Mouse (Mus musculus) liver, embryonic 13.5 days (tissue): Measurements from ENCODE around the gene Rspo3. TPM values are rescaled to one million over a fixed set of nuclear protein-coding genes. Genes with fewer than 3 reads are reported as not detected.
A peak's percentile ranks its signal among the peaks of the same experiment; 100 is the strongest.

Experiments
- ATAC-seq: fragments of 200-750 bp; cut with Nextera tagmentation; 2 replicates; pipeline ENCODE4 v1.8.0; 2017; ENCODE audit warnings: low read depth, mild to moderate bottlenecking, moderate number of reproducible peaks, moderate library complexity
- DNase-seq: peaks from one replicate; pipeline ENCODE4 v3.0.0; 2022
- H3K27ac ChIP-seq: fragments of 300-500 bp; sonication (generic); 2 replicates; pipeline ENCODE4 v1.5.1; 2015; ENCODE audit warnings: moderate library complexity, mild to moderate bottlenecking, inconsistent platforms
- H3K27me3 ChIP-seq: fragments of 300-500 bp; sonication (generic); 2 replicates; pipeline ENCODE4 v1.6.1; 2015; ENCODE audit warnings: mild to moderate bottlenecking, inconsistent platforms
- H3K36me3 ChIP-seq: fragments of 300-500 bp; sonication (generic); 2 replicates; pipeline ENCODE4 v1.6.1; 2015; ENCODE audit warnings: mild to moderate bottlenecking, inconsistent platforms
- H3K4me1 ChIP-seq: fragments of 300-500 bp; sonication (generic); replicated peaks from 2 replicates; pipeline ENCODE4 v1.6.1; 2015; ENCODE audit warnings: inconsistent platforms
- H3K4me2 ChIP-seq: fragments of 300-500 bp; sonication (generic); 2 replicates; pipeline ENCODE4 v1.6.1; 2015; ENCODE audit warnings: inconsistent platforms, mild to moderate bottlenecking, moderate library complexity
- H3K4me3 ChIP-seq: fragments of 300-500 bp; sonication (generic); replicated peaks from 2 replicates; pipeline ENCODE4 v1.5.1; 2015; ENCODE audit warnings: mild to moderate bottlenecking, inconsistent platforms
- H3K9ac ChIP-seq: fragments of 300-500 bp; sonication (generic); 2 replicates; pipeline ENCODE4 v1.6.1; 2015; ENCODE audit warnings: mild to moderate bottlenecking, inconsistent platforms
- H3K9me3 ChIP-seq: fragments of 300-500 bp; sonication (generic); replicated peaks from 2 replicates; pipeline ENCODE4 v1.6.1; 2016; ENCODE audit warnings: inconsistent platforms
- WGBS: fragments of 180-500 bp; shearing (Covaris S2); methylation state at CpG from one replicate; pipeline ENCODE4 v1.1.7; 2015; ENCODE audit not compliant: insufficient replicate concordance; 5-methylcytosine and 5-hydroxymethylcytosine counted together
- polyA plus RNA-seq: library from polyadenylated mRNA; unstranded; fragments of >200 nt; fragmentation: Nextera tagmentation; extraction: Ambion mirVana; gene quantifications from 2 replicates; pipeline ENCODE4 v1.2.1, GENCODE M21; 2015

Rspo3 gene
- polyA plus RNA-seq, 1 experiment from 2014 or later: 4.0 TPM

DNA sequence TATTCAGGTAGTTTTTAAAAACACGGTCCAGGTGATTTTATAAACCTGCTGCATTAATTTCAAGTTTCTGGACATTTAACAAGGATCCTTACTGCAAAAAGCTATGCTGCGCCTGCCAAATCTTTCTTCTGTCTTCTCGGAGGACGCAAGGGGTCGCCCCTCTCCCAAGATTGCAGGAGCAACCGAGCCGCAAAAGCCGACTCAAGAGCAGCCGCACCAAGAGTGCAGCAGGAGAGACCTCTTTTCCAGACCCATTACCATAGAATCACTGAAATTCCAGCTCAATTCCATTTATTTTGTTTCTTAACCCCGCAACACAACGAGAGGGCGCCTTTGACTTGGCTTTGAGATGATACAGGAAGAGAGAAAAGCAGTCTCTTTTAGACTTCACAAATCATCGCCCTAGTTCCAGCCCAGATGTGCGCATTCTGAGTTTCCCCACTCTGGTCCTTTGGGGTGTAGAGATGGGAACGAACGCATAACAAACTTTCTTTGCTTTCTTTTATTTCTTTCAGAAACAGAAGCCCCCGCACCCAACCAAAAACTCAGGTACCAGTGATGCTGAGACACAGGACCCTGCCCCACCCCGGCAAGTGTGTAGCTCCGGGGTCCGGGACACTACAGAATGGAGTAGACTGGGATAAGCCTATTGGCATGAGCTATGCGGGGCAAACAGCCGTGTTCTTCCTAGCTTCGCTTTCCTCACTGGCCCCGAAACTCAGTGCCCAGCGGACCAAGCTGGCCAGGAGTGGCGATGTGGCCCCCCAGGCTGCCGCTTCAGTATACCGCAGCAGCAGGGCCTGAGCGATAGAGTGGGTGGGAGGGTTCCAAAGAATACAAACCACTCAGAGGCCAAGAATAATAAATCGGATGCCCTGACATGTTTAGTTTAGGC is 2.6 kb downstream of the Rspo3 start:
- Histone ChIP-seq H3K27me3 (peaks cover 53% of the 10 kb centered on the region), H3K9me3 (no peaks in the 10 kb centered on the region), H3K27ac (no peak overlapping the region), H3K4me2 (peak overlapping the region; percentile 65), H3K4me1 (no peaks in the 10 kb centered on the region), H3K9ac (no peak overlapping the region; the same call in 1 of the 2 replicates), H3K4me3 (peak overlapping the region; percentile 52), H3K36me3 (no peaks in the 10 kb centered on the region)
- WGBS: 2% methylated on average over 30 of the region's 30 CpGs
- ATAC-seq (no peak), DNase-seq (no peak)

DNA sequence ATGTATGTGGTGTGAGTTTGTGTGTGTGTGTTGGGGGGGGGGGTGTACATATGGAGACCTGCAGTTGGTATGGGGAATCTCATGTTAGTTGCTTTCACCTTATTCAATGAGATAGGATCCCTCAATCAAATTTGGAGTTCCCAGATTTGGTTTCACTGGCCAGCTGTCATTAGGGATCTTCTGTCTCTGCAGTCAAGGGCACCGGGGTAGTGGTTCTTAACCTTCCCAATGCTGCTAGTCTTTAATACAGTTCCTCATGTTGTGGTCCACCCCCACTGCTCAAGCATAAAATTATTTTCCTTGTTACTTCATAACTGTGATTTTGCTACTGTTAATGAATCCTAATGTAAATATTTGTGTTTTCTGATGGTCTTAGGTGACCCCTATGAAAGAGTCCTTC is 22.1 kb downstream of the Rspo3 start:
- Histone ChIP-seq H3K9me3 (no peaks in the 10 kb centered on the region), H3K9ac (no peak overlapping the region), H3K4me1 (no peaks in the 10 kb centered on the region), H3K36me3 (no peaks in the 10 kb centered on the region), H3K4me2 (no peak overlapping the region), H3K4me3 (no peak overlapping the region), H3K27ac (no peak overlapping the region), H3K27me3 (no peaks in the 10 kb centered on the region)
- no peak for DNase-seq
- 61% methylated on average over 1 of the region's 1 CpGs for WGBS
- ATAC-seq: no peak

DNA sequence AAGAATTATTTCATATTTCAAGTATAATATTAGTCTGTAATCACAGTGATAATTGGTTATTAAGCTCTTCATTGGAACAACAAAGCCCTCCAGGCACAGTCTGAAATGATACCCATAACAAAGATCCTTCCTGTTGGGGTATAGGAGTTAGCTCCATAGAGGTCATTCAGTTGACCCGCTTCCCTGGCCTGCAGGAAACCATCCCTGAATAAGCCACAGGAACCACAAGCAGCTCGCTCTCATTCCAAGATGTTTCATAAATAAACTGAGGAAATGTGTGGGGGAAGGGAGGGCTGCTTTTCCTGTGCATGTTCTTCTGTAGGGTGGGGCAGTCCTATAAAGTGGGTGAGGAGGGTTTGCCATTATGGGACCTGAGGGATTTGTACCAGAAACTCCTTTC is 27.5 kb downstream of the Rspo3 start:
- Histone ChIP-seq H3K4me3 (no peak overlapping the region), H3K9me3 (no peaks in the 10 kb centered on the region), H3K4me2 (no peak overlapping the region), H3K4me1 (no peaks in the 10 kb centered on the region), H3K27ac (no peak overlapping the region), H3K36me3 (no peaks in the 10 kb centered on the region), H3K27me3 (no peaks in the 10 kb centered on the region), H3K9ac (no peak overlapping the region)
- 33% methylated on average over 2 of the region's 2 CpGs for WGBS
- ATAC-seq (no peak), DNase-seq (no peak)

DNA sequence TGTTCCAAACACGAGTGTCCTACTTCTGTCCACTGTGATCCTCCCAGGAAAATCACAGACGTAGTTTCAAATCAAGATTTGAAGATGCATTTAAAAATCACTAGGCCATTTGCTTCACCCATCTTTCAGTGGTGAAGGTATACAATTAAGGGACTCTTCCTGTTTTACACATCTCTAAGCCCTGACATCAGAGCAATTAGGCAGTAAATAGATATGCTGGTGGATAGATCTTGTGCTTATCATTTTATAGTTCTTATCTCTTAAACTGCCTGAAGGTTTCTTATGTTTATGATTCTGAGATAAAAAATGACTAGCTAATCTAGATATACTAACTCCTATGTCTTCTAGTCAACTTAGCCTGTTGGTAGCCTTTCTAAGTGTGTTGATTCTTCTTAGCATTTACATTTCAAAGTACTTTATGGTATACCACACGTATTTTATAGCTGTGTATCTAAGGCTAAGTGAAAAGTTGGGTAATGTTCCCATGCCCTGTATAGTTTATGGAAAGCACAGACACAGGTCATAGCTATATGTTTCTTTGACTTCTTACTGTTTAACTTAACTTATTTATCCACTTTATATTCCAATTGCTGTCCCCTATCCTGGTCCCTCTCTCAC is 38.4 kb downstream of the Rspo3 start:
- Histone ChIP-seq H3K27me3 (no peaks in the 10 kb centered on the region), H3K4me2 (no peak overlapping the region), H3K36me3 (no peaks in the 10 kb centered on the region), H3K27ac (no peak overlapping the region), H3K9ac (no peak overlapping the region), H3K4me3 (no peak overlapping the region), H3K4me1 (no peaks in the 10 kb centered on the region), H3K9me3 (no peaks in the 10 kb centered on the region)
- ATAC-seq (no peak), DNase-seq (no peak)
- WGBS: 61% methylated on average over 3 of the region's 3 CpGs

DNA sequence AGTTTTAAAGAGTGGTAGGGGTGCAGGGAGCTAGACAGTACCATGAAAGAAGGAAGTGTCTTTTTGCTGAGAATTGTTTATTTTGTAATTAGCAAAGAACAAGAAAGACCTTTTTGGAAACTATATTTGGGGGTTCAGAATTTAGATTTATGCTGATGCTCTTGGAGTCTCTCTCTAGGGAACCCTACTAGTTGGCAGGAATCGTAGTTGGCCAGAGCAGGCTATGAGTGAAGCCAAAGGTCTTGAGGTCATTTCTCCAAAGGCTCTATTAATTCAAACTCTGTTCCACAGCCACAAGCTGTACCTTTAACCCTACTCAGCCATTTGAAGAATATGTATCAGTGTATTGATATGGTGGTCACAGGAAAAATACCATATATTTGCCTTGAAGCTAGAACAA is 41.7 kb downstream of the Rspo3 start:
- 69% methylated on average over 1 of the region's 1 CpGs for WGBS
- Histone ChIP-seq H3K9me3 (no peaks in the 10 kb centered on the region), H3K36me3 (no peaks in the 10 kb centered on the region), H3K9ac (no peak overlapping the region), H3K4me2 (no peak overlapping the region), H3K27ac (no peak overlapping the region), H3K4me1 (no peaks in the 10 kb centered on the region), H3K27me3 (no peaks in the 10 kb centered on the region), H3K4me3 (no peak overlapping the region)
- ATAC-seq (no peak), DNase-seq (no peak)

DNA sequence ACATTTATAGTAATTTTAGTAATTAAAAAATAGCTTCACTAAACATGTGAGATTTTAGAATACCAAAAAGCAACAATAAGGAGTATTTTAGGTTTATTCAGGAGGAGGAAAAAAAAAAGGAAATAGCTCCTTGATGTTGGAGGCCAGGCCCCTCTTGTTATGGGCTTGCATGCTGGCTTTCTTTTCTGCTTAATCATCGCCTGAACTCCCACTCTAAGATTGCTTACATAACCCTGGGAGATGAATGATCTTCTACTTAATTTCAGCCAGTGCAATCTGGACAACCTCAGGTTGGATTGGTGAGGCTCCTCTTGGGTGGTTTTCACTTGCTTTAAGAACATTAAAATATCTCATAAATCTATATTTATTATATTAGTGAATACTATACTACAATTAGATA is 54.7 kb downstream of the Rspo3 start:
- Histone ChIP-seq H3K27me3 (no peaks in the 10 kb centered on the region), H3K4me1 (no peaks in the 10 kb centered on the region), H3K4me2 (no peak overlapping the region), H3K9me3 (no peaks in the 10 kb centered on the region), H3K9ac (no peak overlapping the region), H3K4me3 (no peak overlapping the region), H3K36me3 (no peaks in the 10 kb centered on the region), H3K27ac (no peak overlapping the region)
- WGBS: 29% methylated on average over 1 of the region's 1 CpGs
- ATAC-seq: no peak
- no peak for DNase-seq

DNA sequence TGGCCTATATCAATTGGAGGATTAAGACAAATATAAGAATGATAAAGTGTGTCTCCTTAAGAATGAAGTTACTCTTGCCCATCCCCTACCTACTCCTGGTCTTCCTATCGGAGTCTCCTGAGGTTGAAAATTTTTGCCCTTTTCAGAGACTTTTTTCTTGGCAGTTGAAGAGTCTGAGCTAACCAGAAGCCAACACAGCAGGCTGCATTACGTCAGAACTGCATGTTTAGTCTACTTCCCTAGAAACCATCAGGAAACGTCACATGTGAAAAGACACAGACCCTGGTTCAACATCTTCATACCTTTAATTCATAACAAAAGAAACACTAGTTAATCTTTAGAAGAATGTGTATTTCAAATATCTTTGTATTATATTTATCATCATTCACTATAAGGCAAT is 56.3 kb downstream of the Rspo3 start:
- WGBS: 39% methylated on average over 3 of the region's 3 CpGs
- H3K4me3 ChIP-seq: no peak overlapping the region
- no peaks in the 10 kb centered on the region for H3K4me1 ChIP-seq
- no peaks in the 10 kb centered on the region for H3K27me3 ChIP-seq
- no peak overlapping the region for H3K27ac ChIP-seq
- ATAC-seq: no peak
- no peak for DNase-seq
- H3K9me3 ChIP-seq: no peaks in the 10 kb centered on the region
- H3K36me3 ChIP-seq: no peaks in the 10 kb centered on the region
- no peak overlapping the region for H3K9ac ChIP-seq
- no peak overlapping the region for H3K4me2 ChIP-seq

DNA sequence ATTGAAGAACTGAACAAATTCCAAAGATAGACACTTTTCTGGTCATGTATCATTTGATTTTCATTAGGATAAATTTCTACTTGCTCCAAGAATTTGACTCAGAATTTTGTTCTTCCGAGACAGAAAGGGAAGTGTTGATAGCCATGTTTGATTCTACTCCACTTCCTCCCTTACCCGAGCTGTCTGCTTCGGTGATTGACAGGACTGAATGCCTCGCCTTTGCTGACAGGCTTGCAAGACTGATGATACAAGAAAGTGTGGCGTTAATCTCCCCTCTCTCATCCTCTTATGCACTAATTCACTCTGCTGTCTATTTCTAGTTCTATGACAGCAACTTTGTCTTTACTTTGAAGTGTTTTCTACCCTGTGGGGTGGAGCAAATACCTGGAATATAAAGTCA is 65.2 kb downstream of the Rspo3 start:
- 22% methylated on average over 5 of the region's 5 CpGs for WGBS
- H3K9ac ChIP-seq: no peak overlapping the region
- H3K27me3 ChIP-seq: no peaks in the 10 kb centered on the region
- H3K4me3 ChIP-seq: no peak overlapping the region
- H3K9me3 ChIP-seq: no peaks in the 10 kb centered on the region
- DNase-seq: no peak
- ATAC-seq: no peak
- H3K27ac ChIP-seq: no peak overlapping the region
- no peaks in the 10 kb centered on the region for H3K4me1 ChIP-seq
- no peak overlapping the region for H3K4me2 ChIP-seq
- H3K36me3 ChIP-seq: no peaks in the 10 kb centered on the region

DNA sequence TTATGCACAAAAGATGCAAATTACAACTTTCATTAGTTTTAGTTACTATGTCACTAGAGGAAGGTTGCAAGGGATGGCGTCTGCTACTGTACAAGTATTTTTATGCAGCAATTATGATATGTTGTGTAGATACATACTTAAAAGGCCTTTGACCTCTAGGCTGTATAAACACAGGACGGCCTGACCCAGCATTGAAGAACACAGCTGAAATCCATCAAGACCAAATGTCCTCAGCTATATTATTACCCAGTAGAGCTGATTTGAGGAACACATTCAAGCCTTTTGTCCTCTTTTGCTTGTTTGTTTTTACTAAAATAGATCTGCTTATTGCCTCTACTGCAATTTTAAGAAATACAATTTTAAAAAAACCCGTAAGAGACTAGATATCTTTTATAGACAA is 75.6 kb downstream of the Rspo3 start:
- Histone ChIP-seq H3K9me3 (no peaks in the 10 kb centered on the region), H3K9ac (no peak overlapping the region), H3K36me3 (no peaks in the 10 kb centered on the region), H3K4me3 (no peak overlapping the region), H3K27me3 (no peaks in the 10 kb centered on the region), H3K4me2 (no peak overlapping the region), H3K27ac (no peak overlapping the region), H3K4me1 (no peaks in the 10 kb centered on the region)
- DNase-seq (no peak), ATAC-seq (no peak)
- WGBS: 55% methylated on average over 3 of the region's 3 CpGs

DNA sequence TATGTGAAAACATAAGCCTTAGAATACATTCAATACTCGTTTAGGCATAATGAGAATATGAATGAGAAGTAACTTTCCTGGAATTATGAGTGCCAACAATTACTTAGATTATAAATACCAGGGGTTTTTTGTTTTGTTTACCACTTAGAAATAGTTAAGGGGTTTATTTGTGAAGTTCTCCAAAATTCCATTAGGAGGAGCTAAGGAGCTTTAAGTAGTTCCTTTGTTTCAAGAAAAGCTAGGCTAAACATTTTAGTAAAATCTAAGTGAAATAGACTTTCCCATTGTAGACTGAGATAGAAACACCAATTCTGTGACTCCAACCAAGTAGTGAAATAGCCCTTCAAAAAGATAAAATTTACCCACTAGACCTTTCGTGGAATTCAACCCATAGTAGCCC is 76.0 kb downstream of the Rspo3 start:
- Histone ChIP-seq H3K4me1 (no peaks in the 10 kb centered on the region), H3K4me2 (no peak overlapping the region), H3K9me3 (no peaks in the 10 kb centered on the region), H3K4me3 (no peak overlapping the region), H3K36me3 (no peaks in the 10 kb centered on the region), H3K27ac (no peak overlapping the region), H3K27me3 (no peaks in the 10 kb centered on the region), H3K9ac (no peak overlapping the region)
- 34% methylated on average over 2 of the region's 2 CpGs for WGBS
- no peak for DNase-seq
- no peak for ATAC-seq

DNA sequence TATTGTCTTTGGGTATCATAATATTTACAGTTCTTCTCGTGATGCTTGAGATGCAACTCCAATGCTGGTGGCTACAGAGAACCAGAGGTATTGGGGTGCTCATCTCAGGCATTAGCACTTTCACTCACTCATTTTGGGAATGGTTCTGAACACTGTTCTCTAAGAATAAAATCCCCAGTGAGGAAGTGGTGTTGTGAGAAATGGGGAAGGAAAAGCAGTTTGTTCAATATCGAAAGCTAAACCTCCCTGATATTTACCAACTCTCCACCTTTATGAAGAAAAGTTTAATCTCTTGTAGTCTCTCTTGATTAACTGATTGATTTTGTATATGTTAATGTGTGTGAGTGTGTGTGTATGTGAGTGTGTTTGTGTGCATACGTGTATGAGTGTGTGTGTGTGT is 90.6 kb downstream of the Rspo3 start:
- H3K9me3 ChIP-seq: no peaks in the 10 kb centered on the region
- no peak overlapping the region for H3K4me2 ChIP-seq
- no peak overlapping the region for H3K27ac ChIP-seq
- 49% methylated on average over 3 of the region's 3 CpGs for WGBS
- no peak overlapping the region for H3K9ac ChIP-seq
- H3K27me3 ChIP-seq: no peaks in the 10 kb centered on the region
- ATAC-seq (no peak), DNase-seq (no peak)
- no peaks in the 10 kb centered on the region for H3K4me1 ChIP-seq
- H3K4me3 ChIP-seq: no peak overlapping the region
- H3K36me3 ChIP-seq: no peaks in the 10 kb centered on the region

DNA sequence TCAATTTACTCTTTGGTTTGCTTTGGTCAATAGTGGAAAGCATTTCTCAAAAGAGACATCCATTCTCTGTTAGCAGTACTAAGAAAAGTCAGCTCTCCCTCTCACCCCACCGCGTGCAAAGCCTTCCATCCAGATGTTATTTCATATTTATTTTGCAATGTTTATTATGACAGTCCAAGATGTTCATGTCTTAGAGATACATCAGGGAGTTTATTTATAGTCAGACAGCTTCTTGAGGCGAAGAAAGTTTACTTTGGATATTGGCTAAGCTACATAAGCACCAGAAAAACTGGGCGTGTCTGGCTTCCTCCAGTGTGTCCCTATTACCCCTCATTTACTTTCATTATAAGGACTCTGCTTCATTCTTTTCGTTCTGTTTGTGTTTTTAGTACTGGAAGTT is 94.4 kb downstream of the Rspo3 start:
- no peak overlapping the region for H3K9ac ChIP-seq
- H3K4me3 ChIP-seq: no peak overlapping the region
- no peaks in the 10 kb centered on the region for H3K27me3 ChIP-seq
- 66% methylated on average over 5 of the region's 5 CpGs for WGBS
- no peaks in the 10 kb centered on the region for H3K36me3 ChIP-seq
- no peaks in the 10 kb centered on the region for H3K9me3 ChIP-seq
- H3K4me1 ChIP-seq: no peaks in the 10 kb centered on the region
- DNase-seq: no peak
- ATAC-seq: no peak
- no peak overlapping the region for H3K4me2 ChIP-seq
- no peak overlapping the region for H3K27ac ChIP-seq
